Mouse (Mus musculus) C2C12 (cell line): Measurements from ENCODE around the gene Pla1a.

Experiments
- CTCF ChIP-seq: IDR thresholded peaks from one replicate; pipeline ENCODE4 v1.5.1; 2011; ENCODE audit not compliant: control insufficient read depth, insufficient read depth, insufficient read length
- FOSL1 ChIP-seq: IDR thresholded peaks from one replicate; pipeline ENCODE4 v1.8.0; 2011; ENCODE audit warnings: mild to moderate bottlenecking, low read length; ENCODE audit not compliant: poor library complexity, insufficient read depth, severe bottlenecking

GRCm38 (mm10) chr16:38434295-38434795, 1.4 kb upstream of the Pla1a start:
- TF ChIP-seq CTCF (no peak), FOSL1 (no peak)
